Mouse (Mus musculus): ENCODE data around the gene 4931422A03Rik. TPM values are rescaled to one million over a fixed set of nuclear protein-coding genes. Genes with fewer than 3 reads are reported as not detected.
"Not testable (repeated sequence)": the region's sequence is repeated elsewhere in the genome, so short reads cannot be mapped to it uniquely, and the experiment has no call there.

4931422A03Rik gene
- polyA plus RNA-seq, 1 experiment from 2014 or later = 1.6 TPM

DNA sequence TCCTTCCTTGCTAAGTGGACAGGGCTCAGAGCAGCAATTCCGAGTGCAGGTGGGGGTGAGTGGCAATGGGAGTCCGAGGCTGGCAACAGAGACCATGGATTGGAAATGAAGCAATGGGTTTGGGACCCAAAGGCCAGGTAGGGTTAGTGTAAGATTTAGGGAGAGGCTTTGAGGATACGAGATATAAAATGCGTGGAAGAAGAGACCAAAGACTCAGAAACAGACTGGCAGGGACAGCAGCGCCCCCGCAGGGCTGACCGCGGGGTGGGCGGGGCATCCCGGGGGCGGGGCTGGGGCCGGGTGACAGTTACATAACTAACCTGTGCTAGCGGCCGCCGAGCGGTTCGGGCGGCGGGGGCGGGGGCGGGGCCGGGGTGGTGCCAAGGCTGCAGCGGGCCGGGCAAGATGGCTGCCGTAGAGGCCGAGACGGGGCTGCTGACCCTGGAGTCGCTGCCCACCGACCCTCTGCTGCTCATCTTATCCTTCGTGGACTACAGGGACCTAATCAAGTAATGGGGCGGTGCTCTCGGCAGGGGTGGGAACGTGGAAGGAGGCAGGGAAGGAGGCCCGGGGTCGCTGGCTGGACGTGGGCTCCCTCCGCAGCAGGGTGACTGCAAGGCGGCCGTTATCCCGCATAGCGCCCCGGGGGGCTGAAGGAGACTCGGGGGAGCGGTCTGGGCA is 563 bp downstream of the 4931422A03Rik start, which contains the start of gene Fbxo3:
Gene Fbxo3 (plus strand): TSS at position 264 of the 681 bp plus-strand sequence.
- DNase-seq (ENCODE audit: low read depth, low spot score) = no peak
- POLR2A ChIA-PET = no interaction called here
- peaks cover 10% of the 10 kb centered on the region for H3K27me3 ChIP-seq
- CTCF ChIA-PET = no interaction called here
- in situ Hi-C loops (cut with MboI; ENCODE audit: low pct_unique_long_range_greater_than_20kb) = no loop called here
- ATAC-seq = peak; percentile 93
- TF ChIP-seq CTCF (IDR thresholded peaks at IDR 0.05) = peak; percentile 23

DNA sequence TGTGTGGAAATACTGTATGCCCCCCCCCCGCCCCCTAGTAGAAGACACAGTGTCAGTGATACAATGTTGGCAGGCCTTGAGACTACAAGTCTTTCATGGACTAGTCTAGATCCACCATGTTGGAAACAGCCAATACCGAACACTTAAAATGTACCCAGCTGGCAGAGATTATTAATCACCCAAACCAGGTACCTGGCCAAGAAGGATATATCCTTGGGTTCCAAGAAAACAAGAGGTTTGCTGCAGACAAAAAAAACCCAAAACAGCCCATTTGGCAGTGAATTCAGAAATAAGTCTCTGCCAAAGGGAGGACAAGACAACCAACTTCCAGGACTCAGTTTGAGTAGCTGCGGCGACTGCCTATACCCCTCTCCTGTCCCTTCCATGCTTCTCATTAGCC is 3.5 kb downstream of the 4931422A03Rik start:
- ChIA-PET CTCF (interaction anchor here (1.6 kb wide), 1 partner anchor 46 kb away, joined by 3 read pairs; no protein-coding TSS in a partner anchor), POLR2A (no interaction called here)

DNA sequence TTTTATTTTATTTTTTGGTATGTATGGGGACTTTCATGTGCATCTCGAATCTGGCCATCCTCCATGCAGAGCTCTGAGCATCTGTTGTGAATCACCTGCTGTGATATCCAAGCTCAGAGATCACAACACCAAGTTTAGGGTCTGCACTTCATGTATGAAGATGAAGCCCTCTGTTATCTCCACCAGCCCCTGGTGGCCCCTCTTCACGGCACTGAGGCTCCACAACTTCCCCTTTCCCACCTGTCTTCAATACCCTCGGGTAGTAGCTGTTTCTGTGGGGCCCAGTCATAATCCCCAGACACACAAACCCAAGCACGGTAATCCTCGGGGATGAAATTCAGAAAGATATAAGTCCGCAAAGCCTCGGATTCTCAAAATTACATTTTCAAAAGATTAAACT is 5.1 kb downstream of the 4931422A03Rik start:
- in situ Hi-C loops (cut with MboI; ENCODE audit: low pct_unique_long_range_greater_than_20kb) = no loop called here
- CTCF ChIA-PET = interaction anchor here (0.6 kb wide), 1 partner anchor 112 kb away, joined by 3 read pairs; no protein-coding TSS in a partner anchor
- POLR2A ChIA-PET = no interaction called here
- DNase-seq (ENCODE audit: low read depth, low spot score) (no peak), ATAC-seq (no peak)
- no peak for TF ChIP-seq CTCF (IDR thresholded peaks at IDR 0.05)
- peaks cover 18% of the 10 kb centered on the region for H3K27me3 ChIP-seq

More for the DNA sequence above, 3.5 kb downstream of the 4931422A03Rik start:
- in situ Hi-C loops (cut with MboI; ENCODE audit: low pct_unique_long_range_greater_than_20kb) = no loop called here
- TF ChIP-seq CTCF (IDR thresholded peaks at IDR 0.05) = no peak
- peaks cover 18% of the 10 kb centered on the region for H3K27me3 ChIP-seq
- DNase-seq (ENCODE audit: low read depth, low spot score) (no peak), ATAC-seq (no peak)

DNA sequence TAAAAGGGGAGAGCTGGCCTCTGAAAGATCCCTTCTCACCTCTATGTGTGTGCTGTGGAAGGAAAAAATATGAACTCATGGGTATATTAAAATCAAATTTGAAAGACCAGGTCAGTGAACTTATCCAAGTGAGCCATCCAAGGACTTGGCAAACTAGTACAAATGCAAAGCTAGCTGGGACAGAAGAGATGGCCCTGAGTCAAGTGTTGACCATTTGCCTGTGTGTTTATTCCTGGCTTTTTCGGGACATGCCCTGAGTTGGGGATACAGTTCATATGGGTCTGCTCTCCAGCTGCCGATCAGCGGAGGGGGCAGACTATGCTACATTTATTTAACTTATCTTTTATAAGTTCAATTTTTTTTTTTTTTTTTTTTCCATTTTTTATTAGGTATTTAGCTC is 19.3 kb downstream of the 4931422A03Rik start:
- DNase-seq (ENCODE audit: low read depth, low spot score); in situ Hi-C loops (cut with MboI; ENCODE audit: low pct_unique_long_range_greater_than_20kb); ATAC-seq; POLR2A ChIA-PET: not testable (repeated sequence)
- peaks cover 21% of the 10 kb centered on the region for H3K27me3 ChIP-seq
- CTCF ChIA-PET = interaction anchor here (1.5 kb wide), 1 partner anchor 12 kb away, joined by 3 read pairs; no protein-coding TSS in a partner anchor

DNA sequence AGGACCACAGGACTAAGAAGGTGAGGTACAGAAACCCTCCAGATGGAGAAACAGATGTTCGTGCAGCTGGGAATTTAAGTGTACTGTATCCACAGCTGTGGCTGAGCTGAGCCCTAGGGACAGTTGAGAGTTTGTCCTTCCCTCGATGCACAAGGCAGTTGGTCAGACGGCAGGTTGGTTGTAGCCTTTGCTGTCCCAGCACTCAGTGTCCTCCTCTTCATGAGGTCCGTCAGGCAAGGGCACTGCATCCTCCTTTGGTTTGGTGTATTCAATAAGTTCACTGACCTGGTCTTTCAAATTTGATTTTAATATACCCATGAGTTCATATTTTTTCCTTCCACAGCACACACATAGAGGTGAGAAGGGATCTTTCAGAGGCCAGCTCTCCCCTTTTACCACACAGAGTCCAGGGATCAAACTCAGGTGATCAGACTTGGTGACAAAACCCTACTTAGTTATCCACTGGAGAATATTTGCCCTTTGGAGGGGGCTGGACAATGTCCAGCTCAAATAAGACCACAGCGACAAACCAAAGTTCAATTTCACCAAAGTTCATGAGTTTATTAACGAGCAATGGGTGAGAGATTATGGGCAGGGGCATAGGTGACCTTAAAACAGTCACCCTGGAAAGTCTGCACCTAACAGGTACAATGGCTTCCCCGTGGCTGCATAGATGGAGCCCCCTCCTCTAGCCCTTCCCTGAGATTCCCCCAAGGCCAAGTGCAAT is 20.2 kb downstream of the 4931422A03Rik start:
- in situ Hi-C loops (cut with MboI; ENCODE audit: low pct_unique_long_range_greater_than_20kb) = no loop called here

DNA sequence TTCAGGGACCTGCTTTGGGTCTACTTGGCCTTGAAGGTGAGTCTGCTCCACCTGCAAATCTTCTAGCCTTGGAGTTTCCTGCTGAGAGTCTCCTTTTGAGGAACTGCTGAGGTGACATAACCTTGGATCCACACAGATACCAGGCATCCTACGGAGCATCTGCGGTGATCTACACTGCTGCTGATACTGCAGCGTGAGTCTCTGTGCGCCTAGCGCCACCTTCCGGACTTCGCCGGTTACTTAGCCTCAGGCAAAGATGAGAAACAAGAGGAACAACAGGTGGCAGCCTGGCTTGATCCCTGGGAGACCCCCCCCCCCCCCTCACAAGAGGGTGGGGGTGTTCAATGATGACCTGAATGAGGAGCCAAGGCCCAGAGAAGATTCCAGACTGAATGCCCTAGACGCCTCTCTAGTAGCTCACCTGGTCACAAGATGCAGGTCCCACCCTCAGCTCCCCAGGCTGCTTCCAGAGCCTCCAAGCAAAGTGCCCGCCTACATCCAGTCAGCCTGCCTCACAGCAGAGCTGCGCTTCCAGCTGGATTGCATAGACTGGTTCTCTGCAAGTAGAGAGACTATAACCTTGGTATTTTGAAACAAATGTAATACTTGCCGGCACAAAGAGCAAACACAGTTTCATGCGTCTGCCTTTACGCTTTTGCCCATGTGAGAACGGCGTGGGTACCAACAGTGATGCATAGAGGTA is 25.3 kb downstream of the 4931422A03Rik start:
- ChIA-PET CTCF (no interaction called here), POLR2A (no interaction called here)
- in situ Hi-C loops (cut with MboI; ENCODE audit: low pct_unique_long_range_greater_than_20kb) = no loop called here
- H3K27me3 ChIP-seq = peaks cover 38% of the 10 kb centered on the region
- TF ChIP-seq CTCF (IDR thresholded peaks at IDR 0.05) = peak; percentile 68
- DNase-seq (ENCODE audit: low read depth, low spot score) = no peak
- ATAC-seq = no peak

More for the DNA sequence above, 20.2 kb downstream of the 4931422A03Rik start:
- no peak for TF ChIP-seq CTCF (IDR thresholded peaks at IDR 0.05)
- POLR2A ChIA-PET = no interaction called here
- DNase-seq (ENCODE audit: low read depth, low spot score) (no peak), ATAC-seq (no peak)
- CTCF ChIA-PET = interaction anchor here (1.5 kb wide), 1 partner anchor 13 kb away, joined by 3 read pairs; no protein-coding TSS in a partner anchor
- peaks cover 24% of the 10 kb centered on the region for H3K27me3 ChIP-seq

DNA sequence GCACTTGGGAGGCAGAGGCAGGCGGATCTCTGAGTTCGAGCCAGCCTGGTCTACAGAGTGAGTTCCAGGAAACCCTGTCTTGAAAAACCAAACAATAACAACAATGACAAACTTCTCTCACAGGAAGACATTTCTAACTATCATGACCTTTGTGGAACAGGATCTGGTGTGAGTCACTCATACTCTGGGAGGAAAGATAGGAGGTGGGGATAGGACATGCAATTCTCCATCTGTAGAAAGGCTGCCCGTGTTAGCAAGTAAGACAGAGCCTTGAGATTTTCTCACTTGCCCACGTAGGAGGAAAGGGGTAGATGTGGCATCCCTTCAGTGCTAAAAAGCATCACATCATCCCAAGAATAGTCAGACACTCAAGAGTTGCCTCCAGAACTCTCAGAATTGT is 26.3 kb downstream of the 4931422A03Rik start:
- ATAC-seq (no peak), DNase-seq (ENCODE audit: low read depth, low spot score) (no peak)
- ChIA-PET CTCF (interaction anchor here (1.3 kb wide), 1 partner anchor 19 kb away, joined by 4 read pairs; no protein-coding TSS in a partner anchor), POLR2A (no interaction called here)
- H3K27me3 ChIP-seq = peaks cover 36% of the 10 kb centered on the region
- in situ Hi-C loops (cut with MboI; ENCODE audit: low pct_unique_long_range_greater_than_20kb) = no loop called here
- no peak for TF ChIP-seq CTCF (IDR thresholded peaks at IDR 0.05)

DNA sequence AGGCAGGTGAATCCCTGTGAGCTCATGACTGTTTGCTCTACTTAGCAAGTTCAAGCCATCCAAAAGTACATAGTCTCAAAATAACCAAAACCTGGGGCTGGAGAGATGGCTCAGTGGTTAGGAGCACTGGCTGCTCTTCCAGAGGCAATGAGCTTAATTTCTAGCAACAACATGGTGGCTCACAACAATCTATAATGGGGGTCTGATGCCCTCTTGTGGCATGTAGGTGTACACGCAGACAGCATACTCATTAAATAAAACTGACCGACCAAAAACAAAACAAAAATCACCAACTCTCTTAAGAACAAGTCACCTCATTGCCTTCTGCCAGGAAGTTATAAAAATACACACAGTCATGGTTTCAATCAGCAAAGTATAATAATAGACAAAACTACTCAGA is 27.1 kb downstream of the 4931422A03Rik start:
- in situ Hi-C loops (cut with MboI; ENCODE audit: low pct_unique_long_range_greater_than_20kb) = no loop called here
- no peak for ATAC-seq
- H3K27me3 ChIP-seq = peaks cover 38% of the 10 kb centered on the region
- no peak for DNase-seq (ENCODE audit: low read depth, low spot score)
- ChIA-PET POLR2A (no interaction called here), CTCF (interaction anchor here (0.7 to 1.3 kb wide), 5 partner anchors 15 to 141 kb away, joined by 3 to 4 read pairs (median 3); no protein-coding TSS in a partner anchor)
- peak; percentile 71 for TF ChIP-seq CTCF (IDR thresholded peaks at IDR 0.05)

DNA sequence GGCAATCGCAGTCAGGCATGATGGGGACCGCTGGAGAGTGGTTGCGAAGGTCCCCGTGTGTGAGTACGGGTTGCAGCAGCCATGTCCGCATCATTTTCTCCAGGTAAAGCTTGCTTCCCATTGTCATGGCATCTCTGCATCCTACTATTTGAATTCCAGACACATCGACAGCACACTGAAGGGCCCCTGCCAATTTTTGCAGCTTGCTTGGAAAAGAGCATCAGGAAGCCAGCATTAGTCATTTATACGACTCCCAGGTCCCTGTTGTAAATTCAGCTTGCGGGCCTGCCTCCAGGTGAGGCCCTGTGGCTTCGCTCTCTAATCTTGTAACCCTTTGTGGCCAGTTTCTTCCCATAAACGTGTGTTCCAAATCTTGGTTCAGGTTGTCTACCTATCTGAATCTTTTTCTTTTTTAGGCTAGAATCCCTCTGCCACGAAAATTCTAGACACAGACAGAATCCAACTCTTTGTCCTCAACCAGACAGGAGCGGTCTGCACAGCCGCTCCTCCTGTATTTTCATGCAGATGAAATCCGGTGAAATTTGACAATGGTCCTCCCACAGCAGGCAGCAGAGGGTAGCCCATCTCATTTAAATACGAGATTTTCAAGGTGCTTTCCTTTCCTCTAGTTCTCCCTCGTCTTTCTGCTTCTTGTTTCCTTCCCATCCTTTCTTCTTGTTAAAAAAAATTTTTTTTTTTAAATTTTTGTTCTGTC is 35.4 kb downstream of the 4931422A03Rik start:
- CTCF ChIA-PET = no interaction called here
- no peak for DNase-seq (ENCODE audit: low read depth, low spot score)
- peaks cover 39% of the 10 kb centered on the region for H3K27me3 ChIP-seq
- no peak for ATAC-seq
- POLR2A ChIA-PET = no interaction called here
- no peak for TF ChIP-seq CTCF (IDR thresholded peaks at IDR 0.05)
- in situ Hi-C loops (cut with MboI; ENCODE audit: low pct_unique_long_range_greater_than_20kb) = no loop called here

DNA sequence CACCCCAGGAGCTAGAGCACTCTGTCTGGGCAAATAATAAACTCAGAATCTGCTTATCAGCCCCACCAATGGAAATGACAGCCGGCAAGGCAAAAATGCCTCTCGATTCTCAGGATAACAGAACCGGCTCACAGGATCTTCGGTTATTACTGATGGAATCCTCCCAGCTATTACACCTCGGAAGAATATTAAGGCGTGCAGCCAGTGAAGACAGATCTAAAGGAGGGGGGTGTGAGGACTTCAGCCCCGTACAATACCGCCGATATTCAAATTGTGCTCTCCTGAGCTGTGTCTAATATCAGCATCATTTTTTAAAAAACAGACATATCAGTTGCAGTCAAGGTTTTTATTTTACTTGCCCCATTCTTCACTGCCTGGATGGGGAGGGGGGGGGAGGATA is 36.0 kb downstream of the 4931422A03Rik start:
- in situ Hi-C loops (cut with MboI; ENCODE audit: low pct_unique_long_range_greater_than_20kb) = no loop called here
- no peak for TF ChIP-seq CTCF (IDR thresholded peaks at IDR 0.05)
- ATAC-seq (no peak), DNase-seq (ENCODE audit: low read depth, low spot score) (no peak)
- ChIA-PET CTCF (no interaction called here), POLR2A (no interaction called here)
- peaks cover 37% of the 10 kb centered on the region for H3K27me3 ChIP-seq

All from Patski (cell line).